Mouse (Mus musculus): ENCODE measurements around the gene Ccdc6.

GRCm38 (mm10) chr10:70166427-70166826 is 69.5 kb downstream of the Ccdc6 start:
- TF ChIP-seq CTCF (IDR thresholded peaks at IDR 0.05; ENCODE audit: low read depth), result no peak
- TF ChIP-seq EP300 (optimal IDR thresholded peaks at IDR 0.05), result no peak

All from stomach, postnatal 0 days (tissue).